Mouse (Mus musculus) MEL (cell line): ENCODE results near the gene Traf5. TPM values are rescaled to one million over a fixed set of nuclear protein-coding genes. Genes with fewer than 3 reads are reported as not detected.

ENCODE experiments used
- DNase-seq: peaks from one replicate; pipeline ENCODE4 v3.0.0; 2011; ENCODE audit warnings: low read depth, low spot score
- H3K27ac ChIP-seq: 2 replicates; pipeline ENCODE4 v1.5.1; 2012; ENCODE audit warnings: low read depth, mild to moderate bottlenecking, control low read depth, low read length, moderate library complexity; ENCODE audit not compliant: control insufficient read depth
- H3K27me3 ChIP-seq, 2 experiments: fragments of 150-350 bp in 1 of 2; sonication (generic) in 1 of 2; 2 replicates each; pipeline ENCODE4 v1.6.1; 2012; ENCODE audit warnings: low read length in 2 of 2, mild to moderate bottlenecking in 2 of 2, improper control_type of control experiment in 1 of 2, moderate library complexity in 1 of 2; ENCODE audit not compliant: insufficient read depth in 2 of 2, control insufficient read depth in 1 of 2
- H3K36me3 ChIP-seq, 2 experiments: 2 replicates each; pipeline ENCODE4 v1.6.1; 2012 to 2014; ENCODE audit warnings: low read length in 2 of 2, improper control_type of control experiment in 1 of 2, inconsistent platforms in 1 of 2, mild to moderate bottlenecking in 1 of 2; ENCODE audit not compliant: insufficient read depth in 2 of 2, control insufficient read depth in 1 of 2
- H3K4me1 ChIP-seq, 2 experiments: fragments of 150-350 bp in 1 of 2; sonication (generic) in 1 of 2; 2 replicates each; pipeline ENCODE4 v1.6.1; 2012; ENCODE audit warnings: low read length in 2 of 2, improper control_type of control experiment in 1 of 2, mild to moderate bottlenecking in 1 of 2; ENCODE audit not compliant: insufficient read depth in 2 of 2, control insufficient read depth in 1 of 2
- H3K4me3 ChIP-seq, 2 experiments: fragments of 150-350 bp in 1 of 2; sonication (generic) in 1 of 2; 2 replicates each; pipeline ENCODE4 v1.5.1; 2012; ENCODE audit warnings: low read depth in 2 of 2, low read length in 2 of 2, mild to moderate bottlenecking in 2 of 2, moderate library complexity in 2 of 2, control low read depth in 1 of 2, improper control_type of control experiment in 1 of 2; ENCODE audit not compliant: control insufficient read depth in 1 of 2, insufficient read depth in 1 of 2
- H3K79me2 ChIP-seq: 2 replicates; pipeline ENCODE4 v1.6.1; 2012; ENCODE audit warnings: mild to moderate bottlenecking, low read length, moderate library complexity; ENCODE audit not compliant: control insufficient read depth, poor library complexity, insufficient read depth
- H3K9ac ChIP-seq: 2 replicates; pipeline ENCODE4 v1.6.1; 2012; ENCODE audit warnings: low read depth, mild to moderate bottlenecking, control low read depth, low read length, moderate library complexity; ENCODE audit not compliant: control insufficient read depth, poor library complexity, severe bottlenecking
- H3K9me3 ChIP-seq: fragments of 150-350 bp; sonication (generic); replicated peaks from 2 replicates; pipeline ENCODE4 v1.6.1; 2012; ENCODE audit warnings: mild to moderate bottlenecking, low read length, improper control_type of control experiment, moderate library complexity; ENCODE audit not compliant: insufficient read depth
- BHLHE40 ChIP-seq: IDR thresholded peaks from 2 replicates; pipeline ENCODE4 v1.6.1; 2012; ENCODE audit warnings: low read depth, mild to moderate bottlenecking, inconsistent platforms, low read length, improper control_type of control experiment, borderline replicate concordance
- GABPA ChIP-seq: IDR thresholded peaks from 2 replicates; pipeline ENCODE4 v1.6.1; 2012; ENCODE audit warnings: low read depth, mild to moderate bottlenecking, inconsistent platforms, low read length, improper control_type of control experiment, moderate library complexity
- GATA1 ChIP-seq: IDR thresholded peaks from 2 replicates; pipeline ENCODE4 v1.6.1; 2011; ENCODE audit warnings: low read depth, low read length, improper control_type of control experiment
- HCFC1 ChIP-seq: IDR thresholded peaks from 2 replicates; pipeline ENCODE4 v1.6.1; 2012; ENCODE audit warnings: low read depth, mild to moderate bottlenecking, inconsistent platforms, low read length, improper control_type of control experiment, moderate library complexity
- JUND ChIP-seq: IDR thresholded peaks from 2 replicates; pipeline ENCODE4 v1.6.1; 2011; ENCODE audit warnings: low read depth, mild to moderate bottlenecking, improper control_type of control experiment, low read length
- KAT2A ChIP-seq: conservative IDR thresholded peaks from 2 replicates; pipeline ENCODE4 v1.6.1; 2012; ENCODE audit warnings: low read depth, low read length, improper control_type of control experiment, inconsistent platforms
- MAFK ChIP-seq: IDR thresholded peaks from 2 replicates; pipeline ENCODE4 v1.6.1; 2011; ENCODE audit warnings: low read depth, mild to moderate bottlenecking, low read length, improper control_type of control experiment, borderline replicate concordance
- MAX ChIP-seq: IDR thresholded peaks from 2 replicates; pipeline ENCODE4 v1.6.1; 2011; ENCODE audit warnings: low read length, improper control_type of control experiment
- MEF2A ChIP-seq: IDR thresholded peaks from 2 replicates; pipeline ENCODE4 v1.6.1; 2014; ENCODE audit warnings: low read depth, mild to moderate bottlenecking, inconsistent platforms, low read length, improper control_type of control experiment; ENCODE audit not compliant: poor library complexity, insufficient replicate concordance, severe bottlenecking; ENCODE audit errors: extremely low read depth
- MXI1 ChIP-seq: IDR thresholded peaks from 2 replicates; pipeline ENCODE4 v1.6.1; 2011; ENCODE audit warnings: mild to moderate bottlenecking, low read depth, low read length, improper control_type of control experiment
- MYB ChIP-seq: IDR thresholded peaks from 2 replicates; pipeline ENCODE4 v1.6.1; 2011; ENCODE audit warnings: mild to moderate bottlenecking, low read depth, low read length, improper control_type of control experiment
- NELFE ChIP-seq: IDR thresholded peaks from 2 replicates; pipeline ENCODE4 v1.6.1; 2011; ENCODE audit warnings: low read depth, low read length, improper control_type of control experiment
- NRF1 ChIP-seq: IDR thresholded peaks from 2 replicates; pipeline ENCODE4 v1.6.1; 2014; ENCODE audit warnings: low read depth, mild to moderate bottlenecking, inconsistent platforms, low read length, improper control_type of control experiment, moderate library complexity; ENCODE audit not compliant: poor library complexity, insufficient read depth, severe bottlenecking
- POLR2A ChIP-seq, 2 experiments: IDR thresholded peaks; 2 replicates each; pipeline ENCODE4 v1.6.1; 2011 to 2012; ENCODE audit warnings: low read length in 2 of 2, mild to moderate bottlenecking in 2 of 2, control low read depth in 1 of 2, improper control_type of control experiment in 1 of 2, low read depth in 1 of 2, moderate library complexity in 1 of 2; ENCODE audit not compliant: control insufficient read depth in 1 of 2, insufficient read depth in 1 of 2, poor library complexity in 1 of 2
- POLR2AphosphoS2 ChIP-seq: IDR thresholded peaks from 2 replicates; pipeline ENCODE4 v1.6.1; 2011; ENCODE audit warnings: low read length, improper control_type of control experiment
- POLR2AphosphoS5 ChIP-seq: IDR thresholded peaks from 2 replicates; pipeline ENCODE4 v1.6.1; 2012; ENCODE audit warnings: low read depth, borderline replicate concordance, mild to moderate bottlenecking, inconsistent platforms, low read length, moderate library complexity, mixed read lengths
- SMC3 ChIP-seq: IDR thresholded peaks from 2 replicates; pipeline ENCODE4 v1.6.1; 2011; ENCODE audit warnings: low read depth, low read length, improper control_type of control experiment
- TBP ChIP-seq: IDR thresholded peaks from 2 replicates; pipeline ENCODE4 v1.8.0; 2011; ENCODE audit warnings: low read depth, low read length, improper control_type of control experiment
- TCF12 ChIP-seq: IDR thresholded peaks from 2 replicates; pipeline ENCODE4 v1.6.1; 2014; ENCODE audit warnings: low read depth, mild to moderate bottlenecking, inconsistent platforms, low read length, improper control_type of control experiment, moderate library complexity
- UBTF ChIP-seq: IDR thresholded peaks from 2 replicates; pipeline ENCODE4 v1.6.1; 2012; ENCODE audit warnings: low read depth, mild to moderate bottlenecking, inconsistent platforms, low read length, improper control_type of control experiment, moderate library complexity, borderline replicate concordance; ENCODE audit not compliant: insufficient read depth
- USF1 ChIP-seq: IDR thresholded peaks from 2 replicates; pipeline ENCODE4 v1.6.1; 2014; ENCODE audit warnings: low read depth, mild to moderate bottlenecking, inconsistent platforms, low read length, improper control_type of control experiment, moderate library complexity
- USF2 ChIP-seq, 2 experiments: IDR thresholded peaks; 2 replicates each; pipeline ENCODE4 v1.6.1; 2011 to 2012; ENCODE audit warnings: improper control_type of control experiment in 2 of 2, low read length in 2 of 2, borderline replicate concordance in 1 of 2, inconsistent platforms in 1 of 2, low read depth in 1 of 2, mild to moderate bottlenecking in 1 of 2; ENCODE audit not compliant: insufficient read depth in 1 of 2
- ZC3H11A ChIP-seq: IDR thresholded peaks from 2 replicates; pipeline ENCODE4 v1.6.1; 2012; ENCODE audit warnings: low read depth, mild to moderate bottlenecking, inconsistent platforms, low read length, improper control_type of control experiment
- ZNF384 ChIP-seq: IDR thresholded peaks from 2 replicates; pipeline ENCODE4 v1.6.1; 2012; ENCODE audit warnings: low read depth, mild to moderate bottlenecking, inconsistent platforms, low read length, improper control_type of control experiment
- polyA plus RNA-seq, 2 experiments: library from polyadenylated mRNA; stranded (reverse) in 1 of 2; unstranded in 1 of 2; fragments of >175 nt in 1 of 2; fragments of >200 nt in 1 of 2; gene quantifications; 2 replicates each; pipeline versions ENCODE4 v1.2.1 to v1.2.4; 2012; ENCODE audit warnings: low replicate concordance in 2 of 2, low read depth in 1 of 2; ENCODE audit not compliant: insufficient read length in 2 of 2, insufficient read depth in 1 of 2, missing spikeins in 1 of 2
- total RNA-seq: library from RNA; depleted of rRNA; stranded (reverse); fragments of 300-350 nt; gene quantifications from 2 replicates; pipeline ENCODE4 v1.2.3, GENCODE M21; 2012

Traf5 gene
- total and polyA plus RNA-seq, 3 experiments: 4.0 to 7.3 TPM; not detected in 1

- no peaks in the 10 kb centered on the region for H3K27me3 ChIP-seq
- DNase-seq: no peak
- peaks cover 0 to 21% of the 10 kb centered on the region in 2 experiments; a peak in 2 of 4 replicates for H3K36me3 ChIP-seq
- TF ChIP-seq MEF2A: no peak
- TF ChIP-seq GABPA: no peak
- no peak for TF ChIP-seq NRF1
- TF ChIP-seq MAFK: no peak
- no peak for TF ChIP-seq ZNF384
- TF ChIP-seq SMC3: no peak
- no peak for TF ChIP-seq UBTF
- TF ChIP-seq GATA1: no peak
- no peak for TF ChIP-seq POLR2AphosphoS2
- TF ChIP-seq USF2 (IDR thresholded peaks at IDR 0.05; ENCODE audit: borderline replicate concordance in 1 of 2, insufficient read depth in 1 of 2, low read depth in 1 of 2, low read length in 2 of 2): no peak
- TF ChIP-seq ZC3H11A: no peak
- TF ChIP-seq MAX: no peak
- TF ChIP-seq TBP: no peak
- no peak for TF ChIP-seq POLR2AphosphoS5
- no peak for TF ChIP-seq BHLHE40
- no peak for TF ChIP-seq MXI1
- no peak for TF ChIP-seq HCFC1
- no peaks in the 10 kb centered on the region for H3K4me1 ChIP-seq
- H3K9me3 ChIP-seq: no peaks in the 10 kb centered on the region
- no peak overlapping the region for H3K9ac ChIP-seq
- no peak overlapping the region for H3K27ac ChIP-seq
- no peaks in the 10 kb centered on the region for H3K79me2 ChIP-seq
- H3K4me3 ChIP-seq: no peak overlapping the region
These were observed 9.0 kb upstream of the Traf5 start for GRCm38 (mm10) chr1:192101359-192101758.

DNA sequence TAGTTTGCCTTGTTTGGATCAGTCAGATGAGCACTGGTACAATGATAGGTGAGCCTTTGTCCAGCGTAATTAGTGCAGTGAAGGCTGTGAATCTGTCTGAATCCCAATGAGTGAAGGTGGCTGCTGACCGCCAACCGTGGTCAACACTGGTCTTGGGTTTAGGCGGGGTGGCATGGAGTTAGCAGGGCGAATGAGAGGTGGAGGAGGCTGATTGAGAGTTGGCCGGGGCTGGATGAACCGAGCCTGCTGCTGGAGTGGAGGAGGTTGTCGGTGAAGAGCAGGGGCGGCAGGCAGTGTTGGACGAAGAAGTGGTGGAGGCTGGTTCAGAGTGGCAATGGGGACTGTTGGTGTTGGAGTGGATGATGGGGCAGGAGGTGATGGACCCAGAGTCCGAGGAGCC, 8.4 kb upstream of the Traf5 start:
- Histone ChIP-seq H3K27me3 (no peaks in the 10 kb centered on the region), H3K9me3 (no peaks in the 10 kb centered on the region), H3K4me3 (no peak overlapping the region), H3K79me2 (no peaks in the 10 kb centered on the region), H3K36me3 (peaks cover 0 to 21% of the 10 kb centered on the region in 2 experiments; a peak in 2 of 4 replicates), H3K4me1 (no peaks in the 10 kb centered on the region), H3K27ac (no peak overlapping the region), H3K9ac (no peak overlapping the region)
- DNase-seq: no peak
- TF ChIP-seq POLR2A (IDR thresholded peaks at IDR 0.05; ENCODE audit: control insufficient read depth in 1 of 2, insufficient read depth in 1 of 2, low read depth in 1 of 2, low read length in 2 of 2, poor library complexity in 1 of 2): no peak
- no peak for TF ChIP-seq POLR2AphosphoS2
- no peak for TF ChIP-seq USF1
- TF ChIP-seq JUND: no peak
- TF ChIP-seq MAX: no peak
- TF ChIP-seq NRF1: no peak
- no peak for TF ChIP-seq KAT2A
- no peak for TF ChIP-seq MEF2A
- TF ChIP-seq BHLHE40: no peak
- TF ChIP-seq SMC3: no peak
- TF ChIP-seq MXI1: no peak
- no peak for TF ChIP-seq TCF12
- no peak for TF ChIP-seq MYB
- TF ChIP-seq NELFE: no peak
